Mouse (Mus musculus) erythroblast, embryonic 14.5 days (primary cell): ENCODE measurements at regions not wholly inside any gene's neighbourhood (a gene's known extent, or its start where the extent isn't known, plus 50 kb on each side); places are given as distances from the start of the nearest gene placed in this dataset.

Experiments used
- GATA1 ChIP-seq: IDR thresholded peaks from 2 replicates; pipeline ENCODE4 v1.6.1; 2012; ENCODE audit warnings: low read length, inconsistent platforms, mixed read lengths
- TAL1 ChIP-seq: IDR thresholded peaks from 3 replicates; pipeline ENCODE4 v1.6.1; 2012; ENCODE audit warnings: low read length, inconsistent platforms, mixed read lengths

GRCm38 (mm10) chr10:66683160-66683559, 412.8 kb upstream of the Jmjd1c start:
- TF ChIP-seq GATA1 (no peak), TAL1 (no peak)
